Mouse (Mus musculus): ENCODE results near the gene St6galnac1.

GRCm38 (mm10) chr11:116764346-116764745 is 11.0 kb downstream of the St6galnac1 start:
- TF ChIP-seq CTCF (conservative IDR thresholded peaks at IDR 0.05; ENCODE audit: insufficient read depth, insufficient read length, low read depth, low read length) (no peak), POLR2A (IDR thresholded peaks at IDR 0.05; ENCODE audit: low read depth, low read length) (no peak)

Measured in kidney, adult 2 months (tissue).